Mouse (Mus musculus): ENCODE data around the gene Pkp4.

Pkp4 gene

DNA sequence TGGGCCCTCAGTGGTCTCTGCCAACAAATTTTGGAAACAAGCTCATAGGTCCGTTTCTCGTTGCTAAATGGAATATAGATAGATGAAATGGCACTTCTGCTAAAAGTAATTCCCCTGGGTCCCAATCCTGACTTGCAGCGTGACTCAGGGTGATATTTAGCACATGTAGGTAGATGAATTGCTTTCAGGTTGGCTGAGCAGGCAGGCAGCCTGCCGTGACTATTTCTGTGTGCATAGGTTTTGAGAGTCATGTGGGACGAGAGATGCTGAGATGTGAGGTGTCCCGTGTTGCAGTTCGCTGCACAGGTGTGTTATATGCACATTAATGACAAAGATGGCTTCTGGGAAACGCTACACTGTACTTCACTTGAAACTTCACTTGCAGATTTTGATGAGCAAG is 111.2 kb downstream of the Pkp4 start:
- DNase-seq (ENCODE audit: low spot score): no peak

GRCm38 (mm10) chr2:59272713-59273112 is 112.1 kb downstream of the Pkp4 start:
- DNase-seq (ENCODE audit: low spot score): no peak

DNA sequence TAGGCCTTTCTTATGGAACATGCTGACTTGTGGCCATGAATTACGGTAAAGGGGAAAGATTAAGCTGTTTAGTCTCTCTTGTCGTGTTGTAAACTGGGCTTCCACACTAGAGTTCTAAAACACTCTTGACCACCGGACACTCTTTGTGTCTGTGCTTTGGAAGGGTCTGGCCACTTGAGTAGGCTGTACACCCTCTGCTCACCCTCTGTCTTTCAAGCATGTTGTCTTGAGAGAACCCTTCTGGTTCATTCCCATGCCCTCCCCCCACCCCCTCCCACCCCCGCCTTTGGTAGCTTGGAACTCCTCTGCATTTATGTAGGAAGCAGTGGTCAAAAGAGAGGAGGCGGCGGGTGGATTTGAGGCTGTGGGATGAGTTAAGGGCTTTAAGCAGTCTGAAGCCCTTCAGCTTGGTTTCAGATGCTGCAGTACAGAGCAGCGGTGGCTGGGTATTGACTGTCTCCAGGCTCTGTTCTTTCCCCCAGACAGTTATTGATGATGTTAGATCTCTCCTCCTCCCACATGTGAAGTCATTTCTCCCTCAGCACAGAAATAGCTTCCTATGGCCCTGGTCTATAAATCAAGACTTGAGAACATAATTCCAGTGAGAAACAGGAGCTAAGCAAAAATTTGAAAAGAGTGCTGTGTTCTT is 120.4 kb downstream of the Pkp4 start:
- DNase-seq (ENCODE audit: low spot score): no peak

GRCm38 (mm10) chr2:59282966-59283365 is 122.3 kb downstream of the Pkp4 start:
- DNase-seq (ENCODE audit: low spot score): peak; percentile 24

DNA sequence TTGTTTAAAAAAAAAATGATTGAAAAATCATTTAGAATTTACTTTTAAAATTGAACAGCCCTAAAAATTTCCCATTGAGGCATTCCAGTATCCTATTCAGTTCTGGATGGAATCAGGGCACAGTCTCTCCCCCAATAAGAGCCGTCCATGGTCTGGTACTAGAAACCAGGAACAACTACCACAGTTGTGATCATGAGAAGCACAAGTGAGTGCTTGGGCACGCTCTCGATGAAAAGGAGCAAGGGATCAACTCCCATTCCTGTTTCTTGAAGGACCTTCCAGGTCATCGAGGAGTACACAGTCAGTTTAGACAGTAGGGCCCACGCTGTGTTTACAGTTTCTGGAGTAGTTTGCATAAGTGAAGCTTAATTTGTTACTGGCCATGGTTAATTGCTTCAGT is 123.6 kb downstream of the Pkp4 start:
- DNase-seq (ENCODE audit: low spot score): peak; percentile 22

GRCm38 (mm10) chr2:59284734-59285490 is 124.3 kb downstream of the Pkp4 start:
- peak; percentile 34 for DNase-seq (ENCODE audit: low spot score)

GRCm38 (mm10) chr2:59285581-59285980 is 124.9 kb downstream of the Pkp4 start:
- DNase-seq (ENCODE audit: low spot score): no peak

DNA sequence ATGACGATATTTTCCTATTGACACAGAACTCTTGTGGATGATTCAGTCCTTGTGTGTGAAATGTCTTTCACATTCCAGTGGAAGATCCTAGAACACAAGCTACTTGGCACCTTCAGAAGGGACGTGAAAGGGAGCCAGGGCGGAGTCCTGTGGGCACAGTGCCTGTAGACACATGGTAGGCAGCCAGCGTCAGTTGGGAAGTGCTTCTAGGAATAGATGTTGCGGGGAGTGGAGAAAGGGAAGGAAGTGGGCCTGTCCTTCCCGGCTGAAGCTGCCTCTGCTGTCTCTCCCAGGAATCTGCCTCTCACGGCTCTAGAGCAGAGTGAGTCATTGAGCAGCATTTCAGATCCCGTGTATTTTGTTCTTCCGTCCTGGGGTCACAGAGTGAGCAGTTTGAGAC is 125.6 kb downstream of the Pkp4 start:
- peak; percentile 55 for DNase-seq (ENCODE audit: low spot score)

GRCm38 (mm10) chr2:59287630-59288029 is 127.0 kb downstream of the Pkp4 start:
- DNase-seq (ENCODE audit: low spot score): peak; percentile 22

GRCm38 (mm10) chr2:59289411-59289810 is 128.8 kb downstream of the Pkp4 start:
- no peak for DNase-seq (ENCODE audit: low spot score)

DNA sequence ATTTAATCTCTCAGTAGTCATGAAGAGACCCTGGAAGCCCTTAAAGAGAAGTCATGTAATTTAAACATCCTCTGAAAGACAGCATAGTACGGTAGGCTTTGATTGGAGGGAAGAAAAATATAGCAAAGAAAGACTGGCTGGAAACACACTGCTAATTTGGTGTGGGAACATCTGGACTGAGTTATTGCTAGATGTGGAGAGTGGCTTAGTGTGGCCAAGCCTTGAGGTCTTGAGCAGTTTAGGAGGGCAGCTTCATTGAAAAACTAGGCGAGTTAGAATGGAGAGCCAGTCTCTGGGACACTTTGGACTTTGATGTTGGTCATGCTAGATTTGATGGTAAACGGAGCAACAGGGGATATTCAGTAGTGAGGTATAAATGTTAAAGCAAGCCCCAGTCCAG is 129.7 kb downstream of the Pkp4 start:
- DNase-seq (ENCODE audit: low spot score): peak; percentile 4

DNA sequence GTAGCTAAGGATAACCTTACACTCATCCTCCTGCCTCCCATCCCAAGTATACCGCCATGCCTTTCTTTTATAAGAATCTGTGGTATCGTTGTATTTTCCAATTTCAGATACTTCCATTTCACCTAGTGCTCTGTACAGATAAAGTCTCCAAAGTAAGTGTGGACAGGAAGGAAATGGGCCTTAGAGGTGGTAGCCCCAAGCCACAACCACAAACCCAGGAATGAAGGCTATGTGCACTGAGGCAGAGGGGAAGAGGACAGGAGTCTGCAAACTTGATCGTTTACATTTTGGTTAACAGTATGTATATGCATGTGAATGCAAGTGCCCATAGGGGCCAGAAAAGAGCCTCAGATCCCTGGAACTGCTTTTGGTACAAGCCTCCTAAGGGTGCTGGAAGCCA is 139.2 kb downstream of the Pkp4 start:
- no peak for DNase-seq (ENCODE audit: low spot score)

DNA sequence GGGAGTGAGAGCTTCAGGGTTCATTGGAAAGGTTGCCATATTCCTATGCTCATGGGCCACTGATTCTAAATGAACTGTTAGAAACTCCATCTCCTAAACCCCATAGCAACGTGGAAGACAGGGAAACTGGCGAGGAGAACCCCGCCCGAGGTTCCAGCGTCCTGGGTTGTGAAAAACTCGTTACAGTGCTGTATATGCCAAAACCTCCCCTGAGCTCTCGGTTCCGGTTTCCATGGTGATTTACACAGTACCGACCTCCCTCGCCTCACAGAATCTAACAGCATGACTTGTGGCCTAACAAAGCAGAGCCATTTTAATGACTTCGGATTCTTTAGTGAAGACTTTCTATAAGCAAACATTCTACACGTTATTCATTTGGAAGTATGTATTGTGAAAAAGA is 141.0 kb downstream of the Pkp4 start:
- no peak for DNase-seq (ENCODE audit: low spot score)

DNA sequence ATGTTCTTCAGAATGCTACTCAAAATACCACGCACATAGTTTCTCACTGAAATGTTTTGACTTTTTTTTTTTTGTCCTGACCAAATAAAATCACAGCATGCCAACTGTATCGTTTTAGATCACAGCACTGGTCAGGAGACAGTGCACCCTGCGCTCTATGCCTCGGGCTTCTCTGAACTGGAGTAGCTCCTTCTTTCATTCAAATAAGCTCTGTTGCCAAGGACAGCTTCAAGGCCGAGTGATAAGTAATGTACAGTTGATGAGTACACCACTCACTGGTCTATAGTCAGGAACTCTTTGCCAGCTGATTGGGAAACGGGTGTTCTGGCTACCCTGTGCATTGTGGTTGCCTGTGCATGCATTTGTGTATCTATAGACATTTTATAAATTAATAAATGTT is 141.8 kb downstream of the Pkp4 start:
- peak; percentile 39 for DNase-seq (ENCODE audit: low spot score)

DNA sequence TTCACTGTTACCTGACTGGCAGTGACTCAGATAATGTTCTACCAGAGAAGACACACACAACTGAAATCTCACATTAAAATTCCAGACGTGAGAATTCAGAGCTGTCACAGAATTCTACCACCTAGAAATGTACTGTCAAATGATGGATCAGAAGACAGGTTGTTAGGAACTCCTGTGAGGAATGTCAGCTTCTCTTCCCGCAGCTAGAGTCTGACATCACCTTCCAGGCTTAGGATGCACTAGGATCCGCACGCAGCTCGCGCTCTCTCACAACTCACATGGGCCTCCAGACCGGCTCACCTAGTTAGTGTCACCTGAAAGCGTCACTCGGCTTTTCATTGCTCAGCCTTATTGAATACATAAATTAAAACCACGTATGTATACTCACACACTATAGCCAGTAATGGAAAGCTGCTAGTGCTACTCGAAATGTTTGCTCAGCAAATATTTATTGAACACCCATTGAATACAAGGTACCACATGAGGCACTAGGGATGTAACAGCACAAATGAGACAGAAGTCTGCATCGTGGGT is 142.9 kb downstream of the Pkp4 start:
- DNase-seq (ENCODE audit: low spot score): peak; percentile 20

DNA sequence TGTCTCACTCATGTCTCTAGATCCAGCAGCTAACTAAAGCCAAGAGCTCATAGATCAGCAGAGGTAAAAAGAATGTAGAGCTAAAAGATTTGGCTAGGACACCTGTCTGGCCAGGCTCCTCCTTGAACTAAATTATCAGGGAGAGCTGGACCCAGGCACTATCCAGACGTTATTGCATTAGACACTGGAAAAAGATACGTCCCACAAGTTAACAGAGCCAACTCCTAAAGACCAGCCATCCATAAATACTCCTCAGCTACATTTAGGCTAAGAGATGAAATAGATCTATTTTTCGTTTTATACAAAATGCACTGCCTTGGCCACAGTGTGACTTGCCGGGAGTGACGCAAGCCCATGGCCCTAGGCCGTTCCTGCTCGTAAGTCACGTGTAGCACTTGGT is 146.7 kb downstream of the Pkp4 start:
- no peak for DNase-seq (ENCODE audit: low spot score)

- no peak for DNase-seq (ENCODE audit: low spot score)
These were observed 147.4 kb downstream of the Pkp4 start for GRCm38 (mm10) chr2:59308055-59308454.

DNA sequence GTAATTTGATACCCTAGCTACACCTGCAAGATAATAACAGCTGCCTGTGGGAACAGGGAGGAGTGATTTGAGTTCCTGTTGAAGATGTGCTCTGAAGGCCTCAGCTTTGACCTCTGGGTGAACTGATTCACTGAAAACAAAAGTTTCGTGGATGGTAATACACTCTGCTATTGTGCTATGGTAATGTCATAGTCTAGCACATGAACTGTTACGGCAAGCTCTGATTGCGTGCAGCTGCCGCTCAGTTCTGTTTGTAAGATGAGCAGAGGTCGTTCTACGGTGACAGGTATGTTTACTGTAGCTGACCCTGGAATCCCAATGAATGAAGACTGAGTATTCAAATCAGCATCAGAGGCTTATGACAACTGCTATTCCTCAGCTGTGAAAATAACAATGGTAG is 152.6 kb downstream of the Pkp4 start:
- DNase-seq (ENCODE audit: low spot score): no peak

GRCm38 (mm10) chr2:59318631-59319030 is 158.0 kb downstream of the Pkp4 start:
- no peak for DNase-seq (ENCODE audit: low spot score)

- no peak for DNase-seq (ENCODE audit: low spot score)
These were observed 167.3 kb downstream of the Pkp4 start for GRCm38 (mm10) chr2:59327946-59328345.

GRCm38 (mm10) chr2:59331093-59331492 is 170.4 kb downstream of the Pkp4 start:
- DNase-seq (ENCODE audit: low spot score): peak; percentile 20

DNA sequence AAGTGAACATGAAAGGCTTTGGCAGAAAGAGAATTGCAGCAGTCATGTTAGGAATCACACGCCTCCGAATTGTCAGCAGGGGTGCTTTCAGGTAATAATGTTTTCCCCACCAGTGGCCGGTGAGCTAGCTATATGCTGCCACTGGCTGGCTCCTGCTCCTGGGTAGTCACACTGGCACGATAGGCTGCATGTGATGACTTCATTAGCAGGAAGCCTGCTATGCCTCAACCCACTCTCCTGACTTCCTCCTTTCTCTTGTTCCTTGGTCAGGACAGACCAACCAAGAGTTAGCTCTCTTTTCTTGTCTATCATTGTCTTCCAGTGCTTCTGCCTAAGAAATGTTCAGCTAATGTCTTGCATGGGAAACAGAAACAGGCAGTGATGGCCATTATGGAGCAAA is 171.9 kb downstream of the Pkp4 start:
- DNase-seq (ENCODE audit: low spot score): peak; percentile 18

DNA sequence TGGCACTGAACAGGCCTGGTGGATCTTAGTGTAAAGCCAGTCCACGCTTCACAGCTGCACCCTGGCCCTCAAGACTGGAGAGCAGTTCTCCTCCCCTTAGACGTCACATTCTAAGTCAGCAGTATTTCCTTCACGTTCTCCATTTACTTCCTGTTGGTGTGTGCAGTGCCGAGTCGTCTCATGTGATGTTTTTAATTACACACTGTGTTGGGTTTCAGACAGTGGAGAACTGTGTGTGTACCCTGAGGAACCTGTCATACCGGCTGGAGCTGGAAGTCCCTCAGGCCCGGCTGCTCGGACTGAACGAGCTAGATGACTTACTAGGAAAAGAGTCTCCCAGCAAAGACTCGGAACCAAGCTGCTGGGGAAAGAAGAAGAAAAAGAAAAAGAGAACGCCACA is 177.9 kb downstream of the Pkp4 start:
- no peak for DNase-seq (ENCODE audit: low spot score)

GRCm38 (mm10) chr2:59338926-59339325 is 178.3 kb downstream of the Pkp4 start:
- no peak for DNase-seq (ENCODE audit: low spot score)
